Mouse (Mus musculus) v-Abl transformed pro-B cells (cell line): ENCODE data around the gene Meis1.

ENCODE experiments used
- in situ Hi-C, 2 experiments: fragments of 400-800 bp; cut with MboI; formaldehyde crosslinking; loops; one replicate each; pipeline ENCODE4 v1.15.1; 2025; ENCODE audit not compliant: unreplicated experiment in 2 of 2

Gene Meis1

GRCm38 (mm10) chr11:18953892-18954291 is 64.9 kb downstream of the Meis1 start:
- in situ Hi-C loops = no loop called here

- in situ Hi-C loops = no loop called here
These were observed 70.0 kb downstream of the Meis1 start for GRCm38 (mm10) chr11:18948600-18949295.

- in situ Hi-C loops = no loop called here
These were observed 71.4 kb downstream of the Meis1 start for GRCm38 (mm10) chr11:18947434-18947833.

GRCm38 (mm10) chr11:18945778-18946177 is 73.0 kb downstream of the Meis1 start:
- in situ Hi-C loops = no loop called here

- in situ Hi-C loops = no loop called here
These were observed 73.7 kb downstream of the Meis1 start for GRCm38 (mm10) chr11:18944972-18945625.

GRCm38 (mm10) chr11:18944209-18944608 is 74.6 kb downstream of the Meis1 start:
- in situ Hi-C loops = no loop called here

- in situ Hi-C loops = no loop called here
These were observed 75.8 kb downstream of the Meis1 start for GRCm38 (mm10) chr11:18942990-18943389.

GRCm38 (mm10) chr11:18940916-18941315 is 77.9 kb downstream of the Meis1 start:
- in situ Hi-C loops = no loop called here

- in situ Hi-C loops = no loop called here
These were observed 83.9 kb downstream of the Meis1 start for GRCm38 (mm10) chr11:18934921-18935320.

GRCm38 (mm10) chr11:18931001-18931874 is 87.5 kb downstream of the Meis1 start:
- in situ Hi-C loops = no loop called here

GRCm38 (mm10) chr11:18929779-18930728 is 88.7 kb downstream of the Meis1 start:
- in situ Hi-C loops = no loop called here

GRCm38 (mm10) chr11:18927351-18927750 is 91.4 kb downstream of the Meis1 start:
- in situ Hi-C loops = no loop called here

- in situ Hi-C loops = no loop called here
These were observed 92.0 kb downstream of the Meis1 start for GRCm38 (mm10) chr11:18926798-18927197.

GRCm38 (mm10) chr11:18924583-18925334 is 94.0 kb downstream of the Meis1 start:
- in situ Hi-C loops = no loop called here

- in situ Hi-C loops = no loop called here
These were observed 95.5 kb downstream of the Meis1 start for GRCm38 (mm10) chr11:18923274-18923673.

GRCm38 (mm10) chr11:18920651-18921050 is 98.1 kb downstream of the Meis1 start:
- in situ Hi-C loops = no loop called here

- in situ Hi-C loops = no loop called here
These were observed 99.5 kb downstream of the Meis1 start for GRCm38 (mm10) chr11:18919162-18919762.

- in situ Hi-C loops = no loop called here
These were observed 100.9 kb downstream of the Meis1 start for GRCm38 (mm10) chr11:18917887-18918286.

GRCm38 (mm10) chr11:18913251-18913650 is 105.5 kb downstream of the Meis1 start:
- in situ Hi-C loops = no loop called here
